Mouse (Mus musculus): ENCODE measurements around the gene Ccl6.

- TF ChIP-seq CTCF (IDR thresholded peaks at IDR 0.05; ENCODE audit: borderline replicate concordance, control insufficient read depth, extremely low read depth, insufficient read depth, low read length, poor library complexity), result no peak
- TF ChIP-seq POLR2A (IDR thresholded peaks at IDR 0.05; ENCODE audit: control insufficient read depth, extremely low read depth, insufficient read depth, low read length, poor library complexity), result no peak
These were observed 48.7 kb downstream of the Ccl6 start for GRCm38 (mm10) chr11:83544214-83544613.
